Mouse (Mus musculus): ENCODE data around the gene Gpr153.

DNA sequence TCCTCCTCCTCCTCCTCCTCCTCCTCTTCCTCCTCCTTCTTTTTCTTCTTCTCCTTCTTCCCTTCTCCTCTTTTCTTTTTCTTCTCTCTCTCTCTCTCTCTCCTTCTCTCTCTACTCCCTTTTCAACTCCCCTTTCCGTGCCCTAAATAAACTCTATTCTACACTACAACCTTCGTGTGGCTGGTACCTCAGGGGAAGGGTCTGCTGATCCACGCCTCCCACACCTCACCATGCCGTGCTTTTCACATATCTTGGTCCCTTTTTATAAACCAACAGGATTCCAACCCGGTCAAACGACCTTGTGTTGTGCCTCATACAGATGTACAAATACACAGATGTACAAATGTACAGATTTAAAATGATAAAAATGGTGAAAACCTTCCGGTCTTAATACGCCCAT is 22.3 kb downstream of the Gpr153 start:
- no peak for TF ChIP-seq CTCF (IDR thresholded peaks at IDR 0.05; ENCODE audit: control insufficient read depth, insufficient read depth, low read length)
- no peak for TF ChIP-seq POLR2A (IDR thresholded peaks at IDR 0.05; ENCODE audit: borderline replicate concordance, control insufficient read depth, low read depth, low read length)
